Mouse (Mus musculus) small intestine, adult 2 months (tissue): Measurements from ENCODE around the gene Relch. TPM values are rescaled to one million over a fixed set of nuclear protein-coding genes. Genes with fewer than 3 reads are reported as not detected.

Experiments used
- H3K27ac ChIP-seq: fragments of 200-500 bp; 2 replicates; pipeline ENCODE4 v1.5.1; 2012; ENCODE audit warnings: low read depth, low read length, control low read depth, inconsistent platforms; ENCODE audit not compliant: insufficient read depth
- H3K27me3 ChIP-seq: fragments of 200-500 bp; 2 replicates; pipeline ENCODE4 v1.6.1; 2012; ENCODE audit warnings: mild to moderate bottlenecking, moderate library complexity, low read length, inconsistent platforms; ENCODE audit not compliant: control insufficient read depth, insufficient read depth
- H3K36me3 ChIP-seq: fragments of 200-500 bp; 2 replicates; pipeline ENCODE4 v1.6.1; 2012; ENCODE audit warnings: mild to moderate bottlenecking, low read length, control low read depth, inconsistent platforms; ENCODE audit not compliant: control insufficient read depth, insufficient read depth
- H3K4me1 ChIP-seq: fragments of 200-500 bp; 2 replicates; pipeline ENCODE4 v1.6.1; 2012; ENCODE audit warnings: low read length, inconsistent platforms, mixed read lengths; ENCODE audit not compliant: control insufficient read depth, insufficient read depth, insufficient read length
- H3K4me3 ChIP-seq: fragments of 200-500 bp; 2 replicates; pipeline ENCODE4 v1.5.1; 2012; ENCODE audit warnings: low read depth, mild to moderate bottlenecking, control low read depth, inconsistent platforms, low read length, moderate library complexity
- CTCF ChIP-seq: fragments of 200-500 bp; IDR thresholded peaks from 2 replicates; pipeline ENCODE4 v1.5.1; 2012; ENCODE audit warnings: low read depth, mild to moderate bottlenecking, control low read depth, inconsistent platforms, low read length, moderate library complexity, mixed read lengths; ENCODE audit not compliant: insufficient replicate concordance, insufficient read length; ENCODE audit errors: extremely low read depth
- POLR2A ChIP-seq: fragments of 200-500 bp; IDR thresholded peaks from 2 replicates; pipeline ENCODE4 v1.6.1; 2012; ENCODE audit warnings: low read depth, mild to moderate bottlenecking, control low read depth, inconsistent platforms, low read length, moderate library complexity
- WGBS: fragments of 180-500 bp; shearing (Covaris S2); methylation state at CpG from one replicate; pipeline ENCODE4 v1.1.7; 2018; 5-methylcytosine and 5-hydroxymethylcytosine counted together
- polyA plus RNA-seq: library from polyadenylated mRNA; depleted of rRNA; stranded (reverse); fragments of >200 nt; gene quantifications from 2 replicates; pipeline ENCODE4 v1.2.3, GENCODE M21; 2012

The Relch gene
- polyA plus RNA-seq, 1 experiment: 32.9 TPM

- peaks cover 2% of the 10 kb centered on the region; the same call in 1 of the 2 replicates for H3K4me1 ChIP-seq
- no peak overlapping the region for H3K4me3 ChIP-seq
- TF ChIP-seq CTCF: no peak
- no peak for TF ChIP-seq POLR2A
- peaks cover 38% of the 10 kb centered on the region for H3K36me3 ChIP-seq
- no peak overlapping the region for H3K27ac ChIP-seq
- no peaks in the 10 kb centered on the region for H3K27me3 ChIP-seq
- 96% methylated on average over 1 of the region's 1 CpGs for WGBS
Observed at GRCm38 (mm10) chr1:105742481-105742880, 78.8 kb downstream of the Relch start.

- Histone ChIP-seq H3K36me3 (peaks cover 42% of the 10 kb centered on the region), H3K4me3 (no peak overlapping the region), H3K4me1 (peaks cover 2% of the 10 kb centered on the region; the same call in 1 of the 2 replicates), H3K27ac (no peak overlapping the region), H3K27me3 (no peaks in the 10 kb centered on the region)
- TF ChIP-seq CTCF (no peak), POLR2A (no peak)
- 24% methylated on average over 1 of the region's 1 CpGs for WGBS
Observed at GRCm38 (mm10) chr1:105746444-105746843, 82.8 kb downstream of the Relch start.

- Histone ChIP-seq H3K4me1 (peaks cover 2% of the 10 kb centered on the region; the same call in 1 of the 2 replicates), H3K27ac (no peak overlapping the region), H3K27me3 (no peaks in the 10 kb centered on the region), H3K4me3 (no peak overlapping the region), H3K36me3 (peaks cover 37% of the 10 kb centered on the region)
- no peak for TF ChIP-seq POLR2A
- TF ChIP-seq CTCF: no peak
- 66% methylated on average over 5 of the region's 5 CpGs for WGBS
Observed at GRCm38 (mm10) chr1:105746858-105747596, 83.4 kb downstream of the Relch start.

GRCm38 (mm10) chr1:105748091-105748799 lies 84.6 kb downstream of the Relch start:
- TF ChIP-seq POLR2A (no peak), CTCF (no peak)
- Histone ChIP-seq H3K36me3 (peaks cover 33% of the 10 kb centered on the region), H3K4me3 (no peak overlapping the region), H3K4me1 (peaks cover 4% of the 10 kb centered on the region; the same call in 1 of the 2 replicates), H3K27me3 (no peaks in the 10 kb centered on the region), H3K27ac (peak overlapping the region; percentile 79; the same call in 1 of the 2 replicates)
- WGBS: 60% methylated on average over 4 of the region's 4 CpGs

- TF ChIP-seq CTCF: no peak
- TF ChIP-seq POLR2A: no peak
- Histone ChIP-seq H3K4me3 (no peak overlapping the region), H3K27ac (no peak overlapping the region), H3K36me3 (peaks cover 21% of the 10 kb centered on the region), H3K4me1 (peaks cover 4% of the 10 kb centered on the region; the same call in 1 of the 2 replicates), H3K27me3 (no peaks in the 10 kb centered on the region)
- 69% methylated on average over 4 of the region's 4 CpGs for WGBS
Observed at GRCm38 (mm10) chr1:105752196-105752595, 88.5 kb downstream of the Relch start.

- Histone ChIP-seq H3K4me1 (peaks cover 2% of the 10 kb centered on the region; the same call in 1 of the 2 replicates), H3K36me3 (peaks cover 21% of the 10 kb centered on the region), H3K27ac (no peak overlapping the region), H3K4me3 (no peak overlapping the region), H3K27me3 (no peaks in the 10 kb centered on the region)
- WGBS: 92% methylated on average over 1 of the region's 1 CpGs
- no peak for TF ChIP-seq CTCF
- no peak for TF ChIP-seq POLR2A
Observed at GRCm38 (mm10) chr1:105752944-105753343, 89.3 kb downstream of the Relch start.

GRCm38 (mm10) chr1:105758798-105759197 lies 95.1 kb downstream of the Relch start:
- no peak for TF ChIP-seq CTCF
- TF ChIP-seq POLR2A: no peak
- no peak overlapping the region for H3K4me3 ChIP-seq
- peaks cover 3% of the 10 kb centered on the region for H3K36me3 ChIP-seq
- peak overlapping the region; percentile 69 for H3K27ac ChIP-seq
- peaks cover 6% of the 10 kb centered on the region; the same call in 1 of the 2 replicates for H3K4me1 ChIP-seq
- WGBS: 84% methylated on average over 4 of the region's 4 CpGs
- H3K27me3 ChIP-seq: no peaks in the 10 kb centered on the region
